Mouse (Mus musculus): Measurements from ENCODE around the gene Tgm2.

- TF ChIP-seq CTCF (IDR thresholded peaks at IDR 0.05; ENCODE audit: low read depth) (no peak), EP300 (IDR thresholded peaks at IDR 0.05; ENCODE audit: low read depth) (peak; percentile 75)
These were observed 32.5 kb downstream of the Tgm2 start for GRCm38 (mm10) chr2:158113591-158114257.

All from liver, embryonic 14.5 days (tissue).